Mouse (Mus musculus) inflammation-experienced regulatory T-cells, adult 6 months (primary cell): ENCODE measurements around the gene Slc31a2. TPM values are rescaled to one million over a fixed set of nuclear protein-coding genes. Genes with fewer than 3 reads are reported as not detected.

Source experiments
- ATAC-seq: one replicate; pipeline ENCODE4 v1.8.0; 2017
- polyA plus RNA-seq, 3 experiments: library from polyadenylated mRNA; unstranded; fragments of 100-300 nt; shearing (Covaris generic); gene quantifications; one replicate each; pipeline ENCODE4 v1.2.1; 2017

Gene Slc31a2
- polyA plus RNA-seq, 3 experiments from 2014 or later, result 7.7 to 11.0 (median 9.0) TPM

DNA sequence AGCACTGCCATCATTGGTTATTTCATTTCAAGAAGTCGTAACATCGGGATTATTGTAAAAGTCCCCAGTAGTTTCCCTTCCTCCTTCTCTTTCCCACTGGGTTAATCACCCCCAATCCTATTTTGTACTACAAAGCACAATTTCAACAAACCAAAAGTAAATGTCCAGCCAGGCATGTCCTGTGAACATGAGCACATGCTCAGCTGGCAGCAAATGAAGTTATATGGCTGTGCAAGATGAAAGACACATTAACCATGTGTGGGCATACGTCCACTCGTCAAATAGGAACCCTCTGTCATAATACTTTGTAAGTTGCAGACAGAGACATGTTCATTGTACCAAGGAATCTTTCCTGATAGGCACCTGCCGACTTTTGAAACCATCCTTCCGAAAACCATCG is 20.6 kb downstream of the Slc31a2 start:
- no peak for ATAC-seq

DNA sequence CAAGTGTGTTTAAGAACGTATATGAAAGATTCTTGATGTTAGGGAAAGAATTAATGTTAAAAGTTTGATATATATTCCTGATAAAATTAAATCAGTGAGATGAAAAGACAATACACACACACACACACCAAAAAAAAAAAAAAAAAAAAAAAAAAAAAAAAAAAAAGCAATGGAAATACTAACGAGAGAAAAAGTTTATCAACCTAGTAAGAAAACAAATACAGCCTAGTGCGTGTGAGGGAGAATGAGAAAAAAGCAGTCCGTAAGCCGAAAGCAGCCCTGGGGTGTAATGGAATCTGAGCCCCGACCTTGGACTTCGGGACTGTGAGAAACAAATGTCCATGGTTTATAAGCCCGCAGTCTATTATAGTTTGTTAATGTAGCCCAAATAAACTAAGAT is 23.2 kb downstream of the Slc31a2 start:
- ATAC-seq, result no peak

DNA sequence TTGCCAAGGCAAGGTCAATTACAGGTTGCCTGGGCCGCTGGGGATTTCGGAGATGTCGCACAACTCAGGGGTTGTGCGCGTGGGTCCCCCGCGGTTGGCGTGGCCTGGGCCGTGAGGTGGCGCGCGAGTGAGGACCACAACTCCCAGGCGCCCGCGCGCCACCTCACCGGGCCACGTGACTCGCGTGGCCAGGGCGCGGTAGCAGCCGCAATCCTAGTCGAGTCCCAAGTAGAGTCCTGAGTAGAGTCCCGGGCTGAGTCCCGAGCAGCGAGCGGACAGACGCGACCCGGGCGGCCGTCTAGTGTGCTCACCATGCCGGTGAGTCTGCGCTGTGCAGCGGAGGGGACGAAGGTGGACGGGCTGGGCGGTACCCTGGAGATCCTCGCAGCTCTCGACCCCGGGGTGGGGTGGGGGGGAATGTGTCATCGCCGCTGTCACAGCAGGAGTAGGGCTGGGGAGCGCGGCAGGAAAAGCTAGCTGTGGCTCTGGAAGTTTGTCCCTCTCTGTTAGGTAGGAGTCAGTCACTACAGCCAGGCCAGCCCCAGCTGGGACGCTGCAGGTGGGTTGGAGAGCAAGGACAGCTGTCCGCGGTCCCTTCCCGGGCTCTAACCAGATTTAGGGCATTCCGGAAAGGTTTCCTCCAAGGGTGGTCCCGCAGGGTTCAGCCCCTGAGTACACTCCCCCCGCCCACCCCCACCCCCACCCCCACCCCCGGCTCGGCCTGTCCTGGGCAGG is 24.1 kb downstream of the Slc31a2 start:
- peak; percentile 86 for ATAC-seq

DNA sequence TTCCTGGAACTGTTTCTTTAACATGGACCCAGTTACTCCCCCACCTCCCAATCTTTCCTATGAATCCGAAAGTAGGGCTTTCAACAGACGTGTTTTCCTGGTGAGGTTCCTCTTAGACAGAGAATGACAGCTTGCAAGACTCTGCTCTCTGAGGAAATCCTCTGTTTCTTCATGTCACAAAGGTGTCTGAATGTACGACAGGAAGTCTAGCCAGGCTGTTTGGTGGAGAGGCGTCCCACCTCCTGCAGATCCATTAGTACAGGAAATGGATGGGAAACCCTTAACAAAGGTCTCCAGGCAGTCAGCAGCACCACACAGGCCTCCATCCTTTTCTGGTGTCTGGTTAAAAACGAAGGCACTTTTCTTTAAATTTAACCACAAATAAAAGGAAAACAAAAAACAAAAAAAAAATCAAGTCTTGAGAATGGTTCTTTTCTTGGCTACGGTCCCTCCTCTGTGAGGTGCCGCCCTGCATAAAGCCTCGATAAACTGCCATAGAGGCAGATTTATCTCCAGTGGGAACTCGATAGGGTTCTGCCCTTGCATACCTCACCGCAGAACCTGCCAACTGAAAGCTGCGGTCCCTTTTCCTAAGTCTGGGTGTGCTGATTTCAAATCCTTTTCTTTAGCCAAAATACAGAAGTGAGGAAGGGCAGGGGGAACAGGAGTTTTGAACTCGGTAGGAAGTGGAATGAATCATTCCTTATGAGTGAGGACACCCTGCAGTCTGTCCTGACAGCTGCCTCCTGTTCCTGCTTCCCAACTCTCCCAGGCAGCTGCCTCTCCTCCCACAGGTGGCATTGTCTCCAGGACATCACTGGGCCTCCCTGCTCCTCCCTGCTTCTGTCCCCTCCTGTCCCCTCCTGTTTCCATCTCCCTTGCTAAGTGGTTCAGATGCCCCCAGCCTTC is 24.9 kb downstream of the Slc31a2 start:
- peak; percentile 66 for ATAC-seq

GRCm38 (mm10) chr4:62289226-62289625 is 26.9 kb downstream of the Slc31a2 start:
- no peak for ATAC-seq

- no peak for ATAC-seq
Measured at GRCm38 (mm10) chr4:62290816-62291505, 28.6 kb downstream of the Slc31a2 start.

GRCm38 (mm10) chr4:62292461-62293180 is 30.3 kb downstream of the Slc31a2 start:
- ATAC-seq, result no peak

DNA sequence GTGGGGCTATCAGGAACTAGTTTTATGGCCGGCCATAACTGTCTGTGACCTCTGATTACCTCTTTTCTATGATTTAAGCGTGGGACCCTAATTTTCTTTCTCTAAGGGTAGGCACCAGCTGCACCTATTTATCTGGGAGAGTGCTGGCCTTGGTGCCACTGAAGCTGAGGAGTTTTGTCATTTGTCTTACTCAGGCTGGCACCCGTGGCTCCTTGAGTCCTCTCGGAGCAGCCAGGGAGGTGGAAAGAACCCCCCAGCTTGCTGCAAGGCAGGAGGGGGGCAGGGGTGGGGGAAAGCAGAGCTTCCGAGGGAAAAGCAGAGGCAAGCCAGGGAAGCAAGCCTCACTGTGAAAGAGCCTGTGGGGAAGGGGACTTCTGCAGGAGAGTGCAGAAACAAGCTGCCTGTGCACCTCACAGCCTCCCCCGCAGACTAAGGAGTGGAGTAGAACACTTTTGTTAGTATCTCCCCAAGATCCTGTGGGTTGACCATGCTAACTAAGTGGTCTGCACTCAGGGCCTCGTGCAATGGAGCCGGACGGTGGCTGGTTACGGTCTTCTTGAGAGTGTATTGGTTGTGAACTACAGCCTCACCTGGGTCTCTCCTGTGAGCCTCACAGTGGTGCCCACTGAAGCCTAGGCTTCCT is 31.0 kb downstream of the Slc31a2 start:
- no peak for ATAC-seq

GRCm38 (mm10) chr4:62294741-62295140 is 32.4 kb downstream of the Slc31a2 start:
- no peak for ATAC-seq

DNA sequence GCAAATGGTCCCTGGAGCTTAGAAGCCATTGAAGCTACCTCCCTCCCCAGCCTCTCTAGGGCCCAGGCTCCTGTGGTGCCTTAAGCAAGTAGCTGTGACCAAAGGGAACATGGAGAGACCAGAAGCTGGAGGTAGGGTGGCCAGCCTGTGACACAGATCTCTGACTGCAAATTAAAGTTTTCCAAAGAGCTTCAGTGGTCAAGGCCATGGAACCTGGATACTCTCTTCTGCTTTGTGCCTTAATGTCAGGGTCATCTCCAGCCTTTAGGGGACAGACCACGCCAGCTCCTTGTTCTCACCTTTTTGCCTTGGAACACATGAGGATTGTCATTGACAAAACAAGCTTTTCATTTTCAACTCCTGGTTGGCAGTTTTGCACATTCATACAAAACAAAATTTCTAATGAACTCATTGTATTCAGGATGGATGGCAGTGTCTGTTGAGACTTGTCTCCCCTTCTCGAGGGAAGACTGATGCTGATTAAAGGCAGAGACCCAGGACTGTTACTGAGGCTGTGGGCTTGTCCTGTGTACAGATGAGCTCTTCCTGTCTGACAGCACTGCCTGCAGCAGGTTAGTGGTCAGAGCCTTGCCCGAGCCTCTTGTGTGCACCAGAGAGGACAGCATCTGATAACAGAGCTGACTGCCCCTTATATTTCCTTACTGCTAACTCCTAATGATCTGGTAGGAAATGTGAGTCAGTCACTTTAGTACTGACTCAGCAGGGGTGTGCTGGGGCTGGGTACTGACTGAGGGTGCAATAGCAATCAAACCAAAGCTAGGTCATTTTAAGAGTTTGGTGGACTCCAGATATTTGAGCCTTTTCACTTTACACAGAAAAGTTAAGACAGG is 35.1 kb downstream of the Slc31a2 start:
- no peak for ATAC-seq

- ATAC-seq, result no peak
Measured at GRCm38 (mm10) chr4:62300001-62300400, 37.6 kb downstream of the Slc31a2 start.

GRCm38 (mm10) chr4:62302795-62303194 is 40.4 kb downstream of the Slc31a2 start:
- ATAC-seq, result no peak

DNA sequence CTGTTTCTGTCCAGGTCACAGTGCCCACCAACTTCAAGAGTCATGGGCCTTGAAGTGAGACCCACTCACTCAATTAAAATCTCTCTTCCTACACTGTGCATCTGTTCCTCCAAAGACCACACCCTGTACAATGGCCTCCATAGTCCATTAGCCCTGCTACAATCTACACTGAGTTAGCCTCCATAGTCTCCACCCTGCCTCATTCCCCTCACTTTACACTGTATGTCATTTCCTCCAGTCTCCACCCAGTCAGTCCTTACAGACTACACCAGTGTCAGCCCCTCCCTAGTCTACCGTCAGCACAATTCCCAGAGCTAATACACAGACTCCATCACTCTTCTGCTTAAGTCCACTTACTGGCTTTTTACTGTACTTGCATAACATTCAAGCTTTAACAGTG is 40.9 kb downstream of the Slc31a2 start:
- ATAC-seq, result no peak

- no peak for ATAC-seq
Measured at GRCm38 (mm10) chr4:62306301-62306700, 43.9 kb downstream of the Slc31a2 start.

- ATAC-seq, result no peak
Measured at GRCm38 (mm10) chr4:62306840-62307239, 44.5 kb downstream of the Slc31a2 start.

GRCm38 (mm10) chr4:62308406-62308805 is 46.0 kb downstream of the Slc31a2 start:
- no peak for ATAC-seq

- no peak for ATAC-seq
Measured at GRCm38 (mm10) chr4:62312821-62313220, 50.5 kb downstream of the Slc31a2 start.

- ATAC-seq, result no peak
Measured at GRCm38 (mm10) chr4:62313641-62314211, 51.4 kb downstream of the Slc31a2 start.

DNA sequence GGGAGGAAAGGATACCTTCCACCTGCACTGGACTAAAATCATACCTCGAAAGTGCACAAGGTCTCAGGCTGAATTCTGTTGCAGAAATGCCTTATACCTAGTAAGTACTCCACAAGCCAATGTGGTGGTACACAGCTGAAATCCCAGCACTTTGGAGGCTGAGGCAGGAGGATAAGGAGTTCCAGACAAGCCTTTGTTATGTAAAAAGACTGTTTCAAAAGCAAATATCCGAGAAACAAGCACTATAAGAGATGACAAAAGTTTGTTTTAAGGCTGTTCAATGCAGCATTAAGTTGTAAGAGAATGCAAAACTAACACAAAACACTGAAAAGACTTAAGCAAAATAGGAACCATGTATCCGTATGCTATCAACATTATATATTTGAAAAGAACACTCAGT is 52.2 kb downstream of the Slc31a2 start:
- ATAC-seq, result no peak

- no peak for ATAC-seq
Measured at GRCm38 (mm10) chr4:62316456-62316855, 54.1 kb downstream of the Slc31a2 start.

GRCm38 (mm10) chr4:62318294-62318693 is 55.9 kb downstream of the Slc31a2 start:
- no peak for ATAC-seq
